Mouse (Mus musculus): ENCODE results near the gene Xrcc4. TPM values are rescaled to one million over a fixed set of nuclear protein-coding genes. Genes with fewer than 3 reads are reported as not detected.

Xrcc4 gene
- polyA plus RNA-seq, 1 experiment from 2014 or later = 20.0 TPM

GRCm38 (mm10) chr13:90052408-90052807 lies 37.0 kb downstream of the Xrcc4 start:
- WGBS (ENCODE audit: insufficient replicate concordance) = 80% methylated on average over 3 of the region's 3 CpGs

GRCm38 (mm10) chr13:90051735-90052134 lies 37.7 kb downstream of the Xrcc4 start:
- no peaks in the 10 kb centered on the region for H3K27me3 ChIP-seq (ENCODE audit: control insufficient read depth, insufficient read depth, low read length)
- no peak overlapping the region for H3K4me3 ChIP-seq (ENCODE audit: low read depth, low read length)
- H3K9ac ChIP-seq (ENCODE audit: low read depth, low read length) = no peak overlapping the region
- no peak overlapping the region for H3K27ac ChIP-seq (ENCODE audit: low read depth, low read length)
- WGBS (ENCODE audit: insufficient replicate concordance) = 58% methylated on average over 6 of the region's 6 CpGs
- no peaks in the 10 kb centered on the region for H3K36me3 ChIP-seq (ENCODE audit: control insufficient read depth, insufficient read depth, low read length)
- ATAC-seq (replicated peaks; ENCODE audit: insufficient number of reproducible peaks, low FRiP score, low TSS enrichment) = no peak
- H3K9me3 ChIP-seq (replicated peaks; ENCODE audit: control insufficient read depth, low read length) = no peaks in the 10 kb centered on the region
- no peaks in the 10 kb centered on the region for H3K4me1 ChIP-seq (ENCODE audit: control insufficient read depth, insufficient read depth, low read length)
- H3K4me2 ChIP-seq = no peak overlapping the region

More at GRCm38 (mm10) chr13:90052408-90052807, 37.0 kb downstream of the Xrcc4 start:
- no peaks in the 10 kb centered on the region for H3K27me3 ChIP-seq (ENCODE audit: control insufficient read depth, insufficient read depth, low read length)
- H3K36me3 ChIP-seq (ENCODE audit: control insufficient read depth, insufficient read depth, low read length) = no peaks in the 10 kb centered on the region
- H3K9ac ChIP-seq (ENCODE audit: low read depth, low read length) = no peak overlapping the region
- no peak for ATAC-seq (replicated peaks; ENCODE audit: insufficient number of reproducible peaks, low FRiP score, low TSS enrichment)
- H3K4me1 ChIP-seq (ENCODE audit: control insufficient read depth, insufficient read depth, low read length) = no peaks in the 10 kb centered on the region
- H3K4me2 ChIP-seq = no peak overlapping the region
- no peaks in the 10 kb centered on the region for H3K9me3 ChIP-seq (replicated peaks; ENCODE audit: control insufficient read depth, low read length)
- H3K4me3 ChIP-seq (ENCODE audit: low read depth, low read length) = no peak overlapping the region
- no peak overlapping the region for H3K27ac ChIP-seq (ENCODE audit: low read depth, low read length)

GRCm38 (mm10) chr13:90039613-90040012 lies 49.8 kb downstream of the Xrcc4 start:
- Histone ChIP-seq H3K27ac (ENCODE audit: low read depth, low read length) (no peak overlapping the region), H3K9me3 (replicated peaks; ENCODE audit: control insufficient read depth, low read length) (no peaks in the 10 kb centered on the region), H3K4me3 (ENCODE audit: low read depth, low read length) (no peak overlapping the region), H3K4me1 (ENCODE audit: control insufficient read depth, insufficient read depth, low read length) (no peaks in the 10 kb centered on the region), H3K4me2 (no peak overlapping the region), H3K27me3 (ENCODE audit: control insufficient read depth, insufficient read depth, low read length) (no peaks in the 10 kb centered on the region), H3K9ac (ENCODE audit: low read depth, low read length) (no peak overlapping the region), H3K36me3 (ENCODE audit: control insufficient read depth, insufficient read depth, low read length) (no peaks in the 10 kb centered on the region)
- ATAC-seq (replicated peaks; ENCODE audit: insufficient number of reproducible peaks, low FRiP score, low TSS enrichment) = no peak
- WGBS (ENCODE audit: insufficient replicate concordance) = 37% methylated on average over 2 of the region's 2 CpGs

GRCm38 (mm10) chr13:90032977-90033376 lies 56.4 kb downstream of the Xrcc4 start:
- H3K9ac ChIP-seq (ENCODE audit: low read depth, low read length) = no peak overlapping the region
- no peaks in the 10 kb centered on the region for H3K36me3 ChIP-seq (ENCODE audit: control insufficient read depth, insufficient read depth, low read length)
- H3K9me3 ChIP-seq (replicated peaks; ENCODE audit: control insufficient read depth, low read length) = no peaks in the 10 kb centered on the region
- H3K27ac ChIP-seq (ENCODE audit: low read depth, low read length) = no peak overlapping the region
- WGBS (ENCODE audit: insufficient replicate concordance) = 72% methylated on average over 4 of the region's 4 CpGs
- no peak overlapping the region for H3K4me3 ChIP-seq (ENCODE audit: low read depth, low read length)
- no peaks in the 10 kb centered on the region for H3K27me3 ChIP-seq (ENCODE audit: control insufficient read depth, insufficient read depth, low read length)
- no peaks in the 10 kb centered on the region for H3K4me1 ChIP-seq (ENCODE audit: control insufficient read depth, insufficient read depth, low read length)
- no peak overlapping the region for H3K4me2 ChIP-seq
- ATAC-seq (replicated peaks; ENCODE audit: insufficient number of reproducible peaks, low FRiP score, low TSS enrichment) = no peak

GRCm38 (mm10) chr13:90032523-90032922 lies 56.9 kb downstream of the Xrcc4 start:
- 10% methylated on average over 2 of the region's 2 CpGs for WGBS (ENCODE audit: insufficient replicate concordance)
- Histone ChIP-seq H3K36me3 (ENCODE audit: control insufficient read depth, insufficient read depth, low read length) (no peaks in the 10 kb centered on the region), H3K27me3 (ENCODE audit: control insufficient read depth, insufficient read depth, low read length) (no peaks in the 10 kb centered on the region), H3K4me2 (no peak overlapping the region), H3K4me1 (ENCODE audit: control insufficient read depth, insufficient read depth, low read length) (no peaks in the 10 kb centered on the region), H3K4me3 (ENCODE audit: low read depth, low read length) (no peak overlapping the region), H3K9me3 (replicated peaks; ENCODE audit: control insufficient read depth, low read length) (no peaks in the 10 kb centered on the region), H3K27ac (ENCODE audit: low read depth, low read length) (no peak overlapping the region), H3K9ac (ENCODE audit: low read depth, low read length) (no peak overlapping the region)
- no peak for ATAC-seq (replicated peaks; ENCODE audit: insufficient number of reproducible peaks, low FRiP score, low TSS enrichment)

- WGBS (ENCODE audit: insufficient replicate concordance) = 76% methylated on average over 3 of the region's 3 CpGs
- no peaks in the 10 kb centered on the region for H3K27me3 ChIP-seq (ENCODE audit: control insufficient read depth, insufficient read depth, low read length)
- ATAC-seq (replicated peaks; ENCODE audit: insufficient number of reproducible peaks, low FRiP score, low TSS enrichment) = no peak
- H3K4me3 ChIP-seq (ENCODE audit: low read depth, low read length) = no peak overlapping the region
- H3K4me1 ChIP-seq (ENCODE audit: control insufficient read depth, insufficient read depth, low read length) = no peaks in the 10 kb centered on the region
- no peak overlapping the region for H3K9ac ChIP-seq (ENCODE audit: low read depth, low read length)
- no peak overlapping the region for H3K27ac ChIP-seq (ENCODE audit: low read depth, low read length)
- H3K9me3 ChIP-seq (replicated peaks; ENCODE audit: control insufficient read depth, low read length) = no peaks in the 10 kb centered on the region
- no peaks in the 10 kb centered on the region for H3K36me3 ChIP-seq (ENCODE audit: control insufficient read depth, insufficient read depth, low read length)
- H3K4me2 ChIP-seq = no peak overlapping the region
Observed at GRCm38 (mm10) chr13:90030911-90031310, 58.5 kb downstream of the Xrcc4 start.

GRCm38 (mm10) chr13:90012620-90013019 lies 76.8 kb downstream of the Xrcc4 start:
- 24% methylated on average over 3 of the region's 3 CpGs for WGBS (ENCODE audit: insufficient replicate concordance)
- Histone ChIP-seq H3K27ac (ENCODE audit: low read depth, low read length) (peak overlapping the region; percentile 91), H3K4me2 (peak overlapping the region; percentile 46), H3K27me3 (ENCODE audit: control insufficient read depth, insufficient read depth, low read length) (no peaks in the 10 kb centered on the region), H3K36me3 (ENCODE audit: control insufficient read depth, insufficient read depth, low read length) (no peaks in the 10 kb centered on the region), H3K9ac (ENCODE audit: low read depth, low read length) (no peak overlapping the region), H3K4me1 (ENCODE audit: control insufficient read depth, insufficient read depth, low read length) (peaks cover 11% of the 10 kb centered on the region), H3K9me3 (replicated peaks; ENCODE audit: control insufficient read depth, low read length) (no peaks in the 10 kb centered on the region), H3K4me3 (ENCODE audit: low read depth, low read length) (no peak overlapping the region)
- ATAC-seq (replicated peaks; ENCODE audit: insufficient number of reproducible peaks, low FRiP score, low TSS enrichment) = no peak; the same call in 1 of the 2 replicates

GRCm38 (mm10) chr13:90012198-90012597 lies 77.2 kb downstream of the Xrcc4 start:
- H3K36me3 ChIP-seq (ENCODE audit: control insufficient read depth, insufficient read depth, low read length) = no peaks in the 10 kb centered on the region
- no peak overlapping the region for H3K4me3 ChIP-seq (ENCODE audit: low read depth, low read length)
- H3K27me3 ChIP-seq (ENCODE audit: control insufficient read depth, insufficient read depth, low read length) = no peaks in the 10 kb centered on the region
- peak overlapping the region; percentile 91 for H3K27ac ChIP-seq (ENCODE audit: low read depth, low read length)
- H3K4me1 ChIP-seq (ENCODE audit: control insufficient read depth, insufficient read depth, low read length) = peaks cover 11% of the 10 kb centered on the region
- H3K9ac ChIP-seq (ENCODE audit: low read depth, low read length) = no peak overlapping the region
- no peaks in the 10 kb centered on the region for H3K9me3 ChIP-seq (replicated peaks; ENCODE audit: control insufficient read depth, low read length)
- ATAC-seq (replicated peaks; ENCODE audit: insufficient number of reproducible peaks, low FRiP score, low TSS enrichment) = peak; percentile 81
- H3K4me2 ChIP-seq = peak overlapping the region; percentile 46
- whole genome bisulfite sequencing (ENCODE audit: insufficient replicate concordance) = 9% methylated on average over 8 of the region's 8 CpGs

GRCm38 (mm10) chr13:90011129-90011528 lies 78.3 kb downstream of the Xrcc4 start:
- 45% methylated on average over 8 of the region's 8 CpGs for WGBS (ENCODE audit: insufficient replicate concordance)
- no peak for ATAC-seq (replicated peaks; ENCODE audit: insufficient number of reproducible peaks, low FRiP score, low TSS enrichment)

More at GRCm38 (mm10) chr13:90011129-90011528, 78.3 kb downstream of the Xrcc4 start:
- Histone ChIP-seq H3K4me3 (ENCODE audit: low read depth, low read length) (no peak overlapping the region), H3K36me3 (ENCODE audit: control insufficient read depth, insufficient read depth, low read length) (no peaks in the 10 kb centered on the region), H3K4me2 (no peak overlapping the region), H3K9me3 (replicated peaks; ENCODE audit: control insufficient read depth, low read length) (no peaks in the 10 kb centered on the region), H3K27ac (ENCODE audit: low read depth, low read length) (peak overlapping the region; percentile 91), H3K4me1 (ENCODE audit: control insufficient read depth, insufficient read depth, low read length) (peaks cover 11% of the 10 kb centered on the region), H3K27me3 (ENCODE audit: control insufficient read depth, insufficient read depth, low read length) (no peaks in the 10 kb centered on the region), H3K9ac (ENCODE audit: low read depth, low read length) (no peak overlapping the region)

Data from heart, embryonic 11.5 days (tissue).